Mouse (Mus musculus) thymus, postnatal 10 days (tissue): ENCODE measurements around the gene Fh1.

ENCODE experiments used
- DNase-seq, 2 experiments: peaks; one replicate each; pipeline ENCODE4 v3.0.0; 2021; ENCODE audit warnings: low spot score in 2 of 2

Gene Fh1

GRCm38 (mm10) chr1:175619814-175620431 is 5.5 kb downstream of the Fh1 start, which contains the start of gene Kmo:
TSS of gene Kmo (plus strand) at chr1:175620381.
- no peak for DNase-seq

DNA sequence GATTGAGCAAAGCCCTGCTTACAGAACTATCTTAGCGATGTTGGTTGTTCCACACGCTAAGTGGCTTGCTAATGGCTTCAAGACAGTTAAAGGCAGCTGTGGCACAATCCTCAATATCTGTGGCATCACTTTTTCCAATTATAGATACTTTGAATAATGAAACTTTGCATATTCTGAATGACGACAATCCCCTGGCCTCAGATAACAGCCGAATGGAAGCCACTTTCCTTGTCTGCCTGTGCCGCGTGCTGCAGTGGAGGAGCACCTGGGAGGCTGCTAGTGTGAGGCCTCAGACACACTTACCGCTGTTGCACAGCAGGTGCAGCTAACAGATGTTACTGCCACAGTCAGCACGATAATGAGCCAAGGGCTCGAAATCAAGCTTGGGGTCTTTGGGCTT is 10.4 kb downstream of the Fh1 start:
- no peak for DNase-seq

GRCm38 (mm10) chr1:175608708-175609107 is 16.7 kb downstream of the Fh1 start:
- DNase-seq: no peak

GRCm38 (mm10) chr1:175607838-175608585 is 17.4 kb downstream of the Fh1 start:
- DNase-seq: no peak

- DNase-seq: no peak
Observed at GRCm38 (mm10) chr1:175607308-175607707, 18.1 kb downstream of the Fh1 start.

DNA sequence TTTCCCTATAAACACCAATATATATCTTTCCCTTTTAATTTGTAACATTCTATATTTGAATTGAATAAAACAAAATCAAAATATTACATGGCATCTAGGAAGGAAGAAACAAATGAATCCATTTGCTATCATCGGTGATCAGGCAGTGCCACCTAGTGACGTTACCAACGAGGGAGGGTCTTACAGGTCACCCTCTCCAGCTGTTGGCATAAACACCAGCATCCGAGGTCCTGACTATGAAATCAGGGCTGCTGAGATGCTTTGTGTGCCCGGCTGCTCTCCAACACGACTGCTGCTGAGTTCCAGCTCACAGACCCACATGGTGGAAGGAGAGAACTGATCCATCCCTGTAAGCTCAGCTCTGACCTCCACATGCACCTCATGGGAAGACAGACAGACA is 22.0 kb downstream of the Fh1 start:
- DNase-seq: no peak

DNA sequence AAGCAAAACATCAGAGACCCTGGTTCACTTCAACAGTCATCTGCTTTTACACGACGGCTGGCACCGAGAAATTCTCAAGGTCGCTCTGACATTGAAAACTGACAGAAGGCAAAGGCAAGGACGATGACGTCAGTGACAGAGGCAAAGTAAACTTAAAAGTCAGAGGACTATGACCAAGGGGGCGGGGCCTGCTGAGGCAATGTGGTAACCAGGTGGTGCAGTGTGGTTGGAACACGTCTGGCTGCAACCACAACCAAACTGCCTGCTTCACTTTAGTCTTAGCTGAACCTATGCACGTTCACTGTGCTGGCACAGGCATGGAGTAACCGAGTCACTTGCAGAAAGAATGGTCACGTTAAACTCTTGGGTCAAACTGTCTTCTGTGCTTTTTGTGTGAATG is 23.2 kb downstream of the Fh1 start:
- peak in 1 of 2 experiments; percentile 7 for DNase-seq

GRCm38 (mm10) chr1:175592832-175593231 is 32.6 kb downstream of the Fh1 start:
- no peak for DNase-seq

DNA sequence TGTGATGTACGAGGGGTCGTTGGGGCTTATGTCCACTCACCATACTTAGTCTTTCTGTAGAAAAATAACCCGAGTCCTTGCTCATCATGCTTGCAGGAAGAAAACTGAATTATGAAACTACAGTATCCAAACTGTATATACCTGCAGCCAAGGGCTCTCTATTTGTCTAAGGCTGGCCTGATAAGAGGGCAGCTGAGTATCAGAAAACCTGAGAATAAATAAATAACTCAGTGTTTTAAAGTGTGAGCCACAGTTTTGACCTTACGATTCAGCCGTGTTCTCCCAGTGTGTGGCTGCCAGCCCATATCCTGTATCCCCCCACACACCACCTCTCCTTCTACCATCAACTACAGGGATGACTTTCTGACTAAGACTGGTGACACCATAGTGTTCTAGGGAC is 38.8 kb downstream of the Fh1 start:
- DNase-seq: no peak

DNA sequence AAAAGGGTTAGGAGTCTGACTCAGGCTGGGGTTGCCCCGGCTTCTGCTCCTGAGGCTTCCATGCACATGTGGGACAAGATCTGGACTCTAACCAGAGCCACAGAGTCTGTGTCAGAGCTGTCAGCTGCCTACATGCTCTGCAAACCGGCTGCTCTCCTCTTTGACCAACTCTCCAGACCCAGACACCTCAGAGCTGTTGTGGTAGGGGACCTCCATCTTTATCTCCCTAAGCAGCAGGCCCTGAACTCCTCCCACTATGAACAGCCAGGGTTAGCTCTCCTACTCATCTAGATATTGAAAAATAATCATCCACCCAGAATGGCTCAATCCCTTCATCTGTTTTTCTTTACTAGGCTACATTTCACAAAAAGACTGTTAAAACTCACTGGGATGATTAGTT is 40.2 kb downstream of the Fh1 start:
- no peak for DNase-seq

DNA sequence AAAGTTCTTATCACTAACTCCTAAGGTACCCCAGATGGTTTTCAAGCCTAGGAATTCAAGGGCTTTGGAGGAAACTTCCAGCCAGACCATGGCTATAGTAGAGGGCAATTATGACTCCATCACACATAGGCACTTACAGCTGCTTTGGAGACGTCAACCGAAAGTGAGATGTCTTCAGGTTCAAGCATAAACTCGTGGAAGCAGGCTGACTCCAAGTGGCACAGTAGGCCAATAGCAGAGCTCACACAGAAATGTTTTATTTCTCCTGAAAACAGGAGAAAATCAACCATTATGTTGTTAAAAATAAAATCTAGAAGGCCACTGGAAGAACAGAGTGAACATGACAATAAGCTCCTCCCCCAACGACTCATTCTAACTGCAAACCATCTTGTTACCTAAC is 42.6 kb downstream of the Fh1 start:
- DNase-seq: no peak

- DNase-seq: no peak
Observed at GRCm38 (mm10) chr1:175580346-175580745, 45.1 kb downstream of the Fh1 start.

DNA sequence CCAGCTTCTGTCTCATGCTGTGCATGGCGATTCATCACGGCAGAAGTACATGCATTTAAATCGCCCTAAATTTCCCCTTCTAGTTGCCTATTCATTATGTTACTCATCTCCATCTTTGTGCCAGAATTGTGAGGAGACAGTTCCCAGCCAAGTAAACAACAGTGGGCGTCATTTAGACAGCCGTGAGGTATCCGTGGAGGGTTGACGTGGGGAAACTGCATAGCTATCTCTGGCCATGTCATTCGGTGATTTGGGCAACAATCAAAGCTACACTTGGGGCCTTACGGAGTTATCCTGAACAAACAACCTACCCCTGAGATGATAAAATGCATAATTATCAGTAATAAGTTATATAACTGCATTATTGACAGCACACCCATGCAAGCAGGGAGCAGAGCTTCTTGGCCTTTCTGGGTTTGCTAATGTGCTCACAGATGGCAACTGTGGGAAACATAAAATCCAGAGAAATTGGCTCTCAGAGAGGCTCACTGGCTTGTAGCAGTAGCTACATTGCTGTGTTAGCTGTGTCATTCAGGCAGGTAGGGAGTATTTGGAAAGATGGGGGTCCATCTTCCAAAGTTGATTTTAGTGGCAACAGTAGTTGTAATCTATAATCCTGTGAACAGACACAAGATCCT is 45.7 kb downstream of the Fh1 start:
- no peak for DNase-seq

DNA sequence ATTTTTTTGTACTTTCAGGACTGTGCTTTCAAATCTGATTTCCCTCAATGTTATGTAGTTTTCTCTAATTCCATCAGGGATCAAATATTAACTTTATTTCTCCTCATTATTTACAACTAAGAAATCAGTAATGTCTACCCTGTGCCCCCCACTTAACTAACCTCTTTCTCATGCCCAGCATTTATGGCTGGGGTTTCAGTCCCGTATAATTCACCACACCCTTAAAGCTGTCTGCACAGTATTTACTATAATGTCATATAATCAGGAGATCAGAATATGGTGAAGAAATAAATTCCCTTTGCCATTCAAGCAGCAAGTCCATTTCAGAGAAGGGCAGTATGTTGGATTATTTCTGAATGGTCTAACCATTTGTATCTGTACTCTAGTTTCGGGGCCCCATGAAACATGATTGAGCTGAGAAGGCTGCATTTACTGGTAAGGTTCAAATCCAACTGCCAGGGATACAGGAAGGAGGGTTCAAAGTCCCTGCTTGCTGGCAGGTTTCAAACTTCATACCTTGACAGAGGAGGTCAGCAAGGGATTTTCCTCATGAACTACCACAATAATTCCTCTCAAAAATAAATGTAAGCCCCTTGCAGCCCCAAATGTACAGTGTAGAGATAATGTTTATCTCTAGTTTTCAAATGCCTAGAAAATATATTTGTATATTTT is 46.9 kb downstream of the Fh1 start:
- DNase-seq: no peak

- DNase-seq: no peak
Observed at GRCm38 (mm10) chr1:175574129-175574528, 51.3 kb downstream of the Fh1 start.

DNA sequence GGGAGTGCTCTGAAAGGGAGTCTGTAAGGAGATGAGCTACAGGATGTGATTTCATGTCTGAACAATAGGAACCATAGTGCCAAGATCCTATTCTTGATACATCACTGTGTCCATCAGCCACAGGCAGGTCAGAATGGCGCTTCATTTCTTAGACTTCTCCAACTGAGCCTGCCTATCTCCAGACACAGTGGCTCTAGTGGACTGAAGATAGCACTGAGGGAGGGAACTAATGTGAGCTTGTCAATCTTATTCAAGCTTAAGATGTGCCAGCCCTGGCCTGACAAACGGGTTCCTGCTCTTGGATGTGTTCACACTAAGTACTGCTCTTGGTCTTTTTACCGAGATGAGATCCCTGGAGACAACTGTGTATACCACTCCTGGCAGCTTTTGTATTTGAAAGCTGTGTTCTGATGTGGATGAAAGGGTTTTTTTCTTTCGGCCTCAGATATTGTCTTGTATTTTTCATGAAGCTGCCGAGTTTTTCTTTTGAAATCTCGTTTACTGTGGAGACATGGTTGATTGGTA is 59.8 kb downstream of the Fh1 start:
- no peak for DNase-seq

- no peak for DNase-seq
Observed at GRCm38 (mm10) chr1:175564321-175564720, 61.1 kb downstream of the Fh1 start.

- DNase-seq: no peak
Observed at GRCm38 (mm10) chr1:175562379-175562778, 63.1 kb downstream of the Fh1 start.

DNA sequence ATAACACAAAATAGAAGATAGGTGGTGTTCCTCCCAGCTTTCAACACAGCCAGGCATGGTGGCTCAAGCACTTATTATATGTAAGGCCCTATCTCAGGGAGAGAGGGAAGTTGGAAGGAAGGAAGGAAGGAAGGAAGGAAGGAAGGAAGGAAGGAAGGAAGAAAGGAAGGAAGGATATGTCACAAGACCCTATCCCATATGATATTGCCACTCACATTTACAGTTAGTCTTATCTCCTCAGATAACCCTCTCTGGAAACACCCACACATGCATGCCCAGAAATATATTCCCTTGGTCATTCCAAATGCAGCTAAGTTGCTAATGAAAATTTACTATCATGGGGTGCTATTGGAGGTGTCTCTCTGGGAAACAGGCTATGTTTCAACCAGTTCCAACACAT is 63.6 kb downstream of the Fh1 start:
- no peak for DNase-seq

GRCm38 (mm10) chr1:175554641-175555040 is 70.8 kb downstream of the Fh1 start:
- DNase-seq: no peak

GRCm38 (mm10) chr1:175552474-175552873 is 73.0 kb downstream of the Fh1 start:
- no peak for DNase-seq

DNA sequence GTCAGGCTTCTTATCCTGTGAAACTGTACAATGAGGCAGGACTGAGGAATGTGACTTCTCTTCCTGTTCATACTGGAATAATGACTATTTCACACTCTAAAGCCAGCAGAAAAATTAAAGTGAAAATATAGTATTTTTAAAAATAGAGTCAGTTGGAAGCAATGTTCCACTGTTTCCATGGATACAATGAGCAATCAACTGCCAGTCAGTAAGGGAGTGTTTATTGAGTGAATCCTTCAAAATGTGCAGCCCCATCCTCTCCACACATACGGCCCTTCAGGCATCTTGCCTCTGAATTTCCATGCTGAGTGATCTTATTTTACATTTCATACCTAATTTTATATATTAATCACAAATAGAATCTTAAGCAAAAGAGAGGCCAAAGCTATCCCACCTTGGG is 74.8 kb downstream of the Fh1 start:
- DNase-seq: no peak
